Mouse (Mus musculus): ENCODE measurements around the gene Slc17a9. TPM values are rescaled to one million over a fixed set of nuclear protein-coding genes. Genes with fewer than 3 reads are reported as not detected.
A peak's percentile ranks its signal among the peaks of the same experiment; 100 is the strongest.

Slc17a9 gene
- polyA plus RNA-seq, 1 experiment from 2014 or later, result 0.61 TPM

DNA sequence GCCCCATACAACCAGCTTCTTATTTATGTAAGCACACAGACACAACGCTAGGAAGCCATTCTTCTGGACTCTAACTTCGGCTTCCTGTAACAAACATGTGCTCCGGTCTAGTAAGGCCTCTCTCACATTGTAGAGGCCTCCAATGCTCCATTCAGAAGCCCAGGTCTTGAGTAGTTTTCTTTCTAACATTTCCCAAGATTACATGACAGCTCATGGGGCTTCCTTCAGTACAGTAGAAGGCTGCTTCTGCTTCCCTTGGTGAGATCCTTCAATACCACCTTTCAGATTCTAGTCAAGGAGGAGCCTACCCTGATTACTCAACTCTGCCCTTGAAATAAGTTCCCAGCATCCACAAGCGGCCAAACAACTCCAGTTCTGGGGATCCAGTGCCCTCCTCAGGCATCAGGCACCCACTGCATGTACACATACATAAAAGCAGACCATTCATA is 22.3 kb upstream of the Slc17a9 start:
- ATAC-seq (replicated peaks; ENCODE audit: low FRiP score, low read depth), result no peak
- WGBS, result 26% methylated on average over 4 of the region's 4 CpGs

DNA sequence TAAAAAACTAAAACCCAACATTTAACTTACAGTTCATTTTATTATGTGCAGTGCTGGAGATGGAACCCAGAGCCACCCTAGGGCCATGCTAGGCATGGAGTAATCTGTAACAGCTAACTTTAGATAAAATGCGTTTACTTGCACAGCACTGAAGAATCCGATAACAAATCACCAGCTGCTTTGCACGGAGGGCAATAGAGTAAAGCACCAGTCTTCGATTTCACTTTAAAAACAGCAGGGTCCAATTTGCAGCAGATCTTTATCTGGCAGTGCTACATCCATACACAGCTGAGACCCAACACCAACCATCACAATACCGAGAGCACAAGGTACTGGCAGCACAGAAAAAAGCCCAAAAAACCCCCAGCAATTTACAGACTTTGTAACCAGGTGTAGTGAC is 21.9 kb upstream of the Slc17a9 start:
- TF ChIP-seq CTCF (IDR thresholded peaks at IDR 0.05; ENCODE audit: low read depth), result no peak
- Histone ChIP-seq H3K4me1 (replicated peaks; ENCODE audit: insufficient read depth, low read length) (peaks cover 22% of the 10 kb centered on the region), H3K9me3 (replicated peaks; ENCODE audit: low read length) (no peaks in the 10 kb centered on the region), H3K27ac (peak overlapping the region; percentile 97; the same call in 1 of the 2 replicates), H3K4me2 (ENCODE audit: low read length) (0 out of 2 replicates have a peak overlapping the region, but pooled peaks have one; percentile 80), H3K9ac (ENCODE audit: low read depth, low read length) (no peak overlapping the region), H3K36me3 (ENCODE audit: insufficient read depth, low read length) (no peaks in the 10 kb centered on the region), H3K27me3 (ENCODE audit: insufficient read depth, low read length) (no peaks in the 10 kb centered on the region), H3K4me3 (replicated peaks; ENCODE audit: low read depth, low read length) (no peak overlapping the region)
- WGBS, result 73% methylated on average over 5 of the region's 5 CpGs
- no peak for DNase-seq (ENCODE audit: low spot score)
- no peak for ATAC-seq (replicated peaks; ENCODE audit: low FRiP score, low read depth)

More for the DNA sequence above, 22.3 kb upstream of the Slc17a9 start:
- Histone ChIP-seq H3K9ac (ENCODE audit: low read depth, low read length) (peak overlapping the region; percentile 96), H3K4me3 (replicated peaks; ENCODE audit: low read depth, low read length) (peak overlapping the region; percentile 83), H3K27ac (peak overlapping the region; percentile 97), H3K27me3 (ENCODE audit: insufficient read depth, low read length) (no peaks in the 10 kb centered on the region), H3K4me2 (ENCODE audit: low read length) (peak overlapping the region; percentile 80), H3K36me3 (ENCODE audit: insufficient read depth, low read length) (no peaks in the 10 kb centered on the region), H3K4me1 (replicated peaks; ENCODE audit: insufficient read depth, low read length) (peaks cover 22% of the 10 kb centered on the region), H3K9me3 (replicated peaks; ENCODE audit: low read length) (no peaks in the 10 kb centered on the region)
- DNase-seq (ENCODE audit: low spot score), result no peak
- peak; percentile 26; the same call in 1 of the 2 replicates for TF ChIP-seq CTCF (IDR thresholded peaks at IDR 0.05; ENCODE audit: low read depth)

DNA sequence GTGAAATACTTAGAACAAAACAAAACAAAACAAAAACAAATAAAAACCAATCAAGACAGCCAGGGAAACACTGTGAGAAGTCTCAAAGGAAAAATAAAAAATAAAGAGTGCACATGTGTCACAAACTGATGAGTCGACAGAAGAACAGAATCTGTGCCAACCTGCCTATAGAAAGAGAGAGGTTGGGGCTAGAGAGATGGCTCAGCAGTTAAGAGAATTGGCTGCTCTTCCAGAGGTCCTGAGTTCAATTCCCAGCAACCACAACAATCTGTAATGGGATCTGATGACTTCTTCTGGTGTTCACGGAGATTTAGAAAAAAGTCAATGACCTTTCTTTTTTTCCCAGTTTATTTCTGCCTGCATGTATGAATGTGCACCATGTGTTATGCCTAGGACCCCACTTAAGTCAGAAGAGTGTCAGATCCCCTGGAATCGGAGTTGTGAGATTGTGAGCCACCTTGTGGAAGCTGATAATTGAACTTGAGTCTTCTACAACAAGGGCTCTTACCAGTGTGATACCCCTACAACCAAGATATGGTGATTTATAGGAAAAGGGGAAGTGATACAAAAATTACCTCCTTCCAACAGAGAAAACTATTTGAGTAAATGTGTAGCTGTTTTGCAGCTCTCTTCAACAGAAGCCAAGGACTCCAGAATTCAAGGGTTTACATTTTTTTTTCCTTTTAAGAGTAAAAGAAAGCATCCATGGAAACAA is 21.3 kb upstream of the Slc17a9 start:
- Histone ChIP-seq H3K27ac (peak overlapping the region; percentile 58; the same call in 1 of the 2 replicates), H3K36me3 (ENCODE audit: insufficient read depth, low read length) (no peaks in the 10 kb centered on the region)
- no peak for ATAC-seq (replicated peaks; ENCODE audit: low FRiP score, low read depth)

DNA sequence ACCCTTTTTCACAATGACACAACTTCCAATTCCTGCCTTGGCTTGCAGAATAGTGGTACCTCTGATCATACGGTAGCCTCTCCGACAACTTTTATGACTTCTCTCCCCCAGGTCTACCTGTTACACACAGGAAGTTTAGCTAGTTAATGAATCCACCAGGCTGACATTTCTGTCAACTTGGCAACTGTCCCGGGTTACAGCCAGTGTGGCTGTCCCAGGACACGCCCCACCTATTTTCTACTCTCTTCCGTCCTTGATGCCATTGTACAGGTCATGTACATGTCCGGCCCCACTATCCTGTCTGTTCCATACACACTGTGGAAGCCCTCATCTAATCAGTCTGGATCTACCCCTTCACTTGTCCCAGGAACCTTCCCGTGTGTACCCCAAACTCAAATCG is 20.5 kb upstream of the Slc17a9 start:
- Histone ChIP-seq H3K9ac (ENCODE audit: low read depth, low read length) (no peak overlapping the region), H3K36me3 (ENCODE audit: insufficient read depth, low read length) (no peaks in the 10 kb centered on the region), H3K4me2 (ENCODE audit: low read length) (0 out of 2 replicates have a peak overlapping the region, but pooled peaks have one; percentile 23), H3K9me3 (replicated peaks; ENCODE audit: low read length) (no peaks in the 10 kb centered on the region), H3K27ac (peak overlapping the region; percentile 58), H3K27me3 (ENCODE audit: insufficient read depth, low read length) (no peaks in the 10 kb centered on the region), H3K4me1 (replicated peaks; ENCODE audit: insufficient read depth, low read length) (peaks cover 30% of the 10 kb centered on the region), H3K4me3 (replicated peaks; ENCODE audit: low read depth, low read length) (no peak overlapping the region)
- WGBS, result 47% methylated on average over 8 of the region's 8 CpGs
- peak; percentile 42 for DNase-seq (ENCODE audit: low spot score)
- TF ChIP-seq CTCF (IDR thresholded peaks at IDR 0.05; ENCODE audit: low read depth), result no peak
- no peak for ATAC-seq (replicated peaks; ENCODE audit: low FRiP score, low read depth)

More for the DNA sequence above, 21.3 kb upstream of the Slc17a9 start:
- H3K4me3 ChIP-seq (replicated peaks; ENCODE audit: low read depth, low read length), result no peak overlapping the region
- 0 out of 2 replicates have a peak, but pooled peaks have one; percentile 12 for TF ChIP-seq CTCF (IDR thresholded peaks at IDR 0.05; ENCODE audit: low read depth)
- peak overlapping the region; percentile 23; the same call in 1 of the 2 replicates for H3K4me2 ChIP-seq (ENCODE audit: low read length)
- no peak for DNase-seq (ENCODE audit: low spot score)
- peaks cover 27% of the 10 kb centered on the region for H3K4me1 ChIP-seq (replicated peaks; ENCODE audit: insufficient read depth, low read length)
- H3K9ac ChIP-seq (ENCODE audit: low read depth, low read length), result no peak overlapping the region
- H3K9me3 ChIP-seq (replicated peaks; ENCODE audit: low read length), result no peaks in the 10 kb centered on the region
- no peaks in the 10 kb centered on the region for H3K27me3 ChIP-seq (ENCODE audit: insufficient read depth, low read length)
- WGBS, result 71% methylated on average over 3 of the region's 3 CpGs

DNA sequence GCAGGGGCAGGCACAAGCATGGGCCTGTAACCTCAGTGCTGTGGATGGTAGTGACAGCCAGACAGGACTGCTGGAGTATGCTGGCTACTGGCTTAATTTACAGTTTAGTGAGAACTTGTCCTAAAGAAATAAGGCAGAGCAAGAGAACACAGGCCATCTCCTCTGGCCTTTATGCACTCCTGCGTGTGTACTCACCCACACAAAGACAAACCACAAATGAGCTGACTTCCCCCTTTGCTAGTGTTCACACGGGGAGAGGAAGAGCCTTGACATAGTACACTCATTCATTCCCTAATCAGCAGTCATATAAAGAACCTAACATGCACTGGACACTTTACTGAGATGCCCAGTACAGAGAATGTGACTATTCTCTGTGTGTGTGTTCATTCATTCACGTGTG is 20.0 kb upstream of the Slc17a9 start:
- peak overlapping the region; percentile 55; the same call in 1 of the 2 replicates for H3K27ac ChIP-seq
- H3K4me2 ChIP-seq (ENCODE audit: low read length), result no peak overlapping the region
- peaks cover 30% of the 10 kb centered on the region for H3K4me1 ChIP-seq (replicated peaks; ENCODE audit: insufficient read depth, low read length)
- TF ChIP-seq CTCF (IDR thresholded peaks at IDR 0.05; ENCODE audit: low read depth), result no peak
- H3K27me3 ChIP-seq (ENCODE audit: insufficient read depth, low read length), result no peaks in the 10 kb centered on the region
- ATAC-seq (replicated peaks; ENCODE audit: low FRiP score, low read depth) (no peak), DNase-seq (ENCODE audit: low spot score) (no peak)
- 74% methylated on average over 3 of the region's 3 CpGs for WGBS
- H3K9ac ChIP-seq (ENCODE audit: low read depth, low read length), result no peak overlapping the region
- H3K4me3 ChIP-seq (replicated peaks; ENCODE audit: low read depth, low read length), result no peak overlapping the region
- no peaks in the 10 kb centered on the region for H3K9me3 ChIP-seq (replicated peaks; ENCODE audit: low read length)
- H3K36me3 ChIP-seq (ENCODE audit: insufficient read depth, low read length), result no peaks in the 10 kb centered on the region

DNA sequence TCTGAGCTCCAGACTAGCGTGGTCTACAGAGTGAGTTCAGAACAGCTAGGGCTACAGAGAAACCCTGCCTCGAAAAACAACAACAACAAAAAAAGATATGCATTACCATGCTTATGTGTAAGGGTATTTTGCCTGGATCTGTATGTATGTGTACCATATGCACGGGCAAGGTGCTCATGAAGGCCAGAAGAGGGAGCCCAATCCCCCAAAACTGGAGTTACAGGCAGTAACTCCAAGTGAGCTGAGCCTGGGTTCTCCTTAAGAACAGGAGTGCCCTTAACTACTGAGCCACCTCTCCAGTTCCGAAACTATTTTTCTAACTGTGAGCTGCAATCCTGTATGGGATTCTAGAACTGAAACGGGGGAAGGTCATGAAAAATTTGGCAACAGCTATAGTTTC is 19.1 kb upstream of the Slc17a9 start:
- no peaks in the 10 kb centered on the region for H3K9me3 ChIP-seq (replicated peaks; ENCODE audit: low read length)
- DNase-seq (ENCODE audit: low spot score) (no peak), ATAC-seq (replicated peaks; ENCODE audit: low FRiP score, low read depth) (no peak)
- peaks cover 30% of the 10 kb centered on the region for H3K4me1 ChIP-seq (replicated peaks; ENCODE audit: insufficient read depth, low read length)
- H3K9ac ChIP-seq (ENCODE audit: low read depth, low read length), result no peak overlapping the region
- H3K27me3 ChIP-seq (ENCODE audit: insufficient read depth, low read length), result no peaks in the 10 kb centered on the region
- WGBS, result 97% methylated on average over 5 of the region's 5 CpGs
- H3K27ac ChIP-seq, result no peak overlapping the region
- H3K4me3 ChIP-seq (replicated peaks; ENCODE audit: low read depth, low read length), result no peak overlapping the region
- H3K4me2 ChIP-seq (ENCODE audit: low read length), result no peak overlapping the region
- no peak for TF ChIP-seq CTCF (IDR thresholded peaks at IDR 0.05; ENCODE audit: low read depth)
- no peaks in the 10 kb centered on the region for H3K36me3 ChIP-seq (ENCODE audit: insufficient read depth, low read length)

Data from kidney, postnatal 0 days (tissue).